Mouse (Mus musculus): ENCODE measurements around the gene Krt86. TPM values are rescaled to one million over a fixed set of nuclear protein-coding genes. Genes with fewer than 3 reads are reported as not detected.
"Not testable (repeated sequence)": the region's sequence is repeated elsewhere in the genome, so short reads cannot be mapped to it uniquely, and the experiment has no call there.

Gene Krt86
- polyA plus RNA-seq, 1 experiment from 2014 or later: not detected

DNA sequence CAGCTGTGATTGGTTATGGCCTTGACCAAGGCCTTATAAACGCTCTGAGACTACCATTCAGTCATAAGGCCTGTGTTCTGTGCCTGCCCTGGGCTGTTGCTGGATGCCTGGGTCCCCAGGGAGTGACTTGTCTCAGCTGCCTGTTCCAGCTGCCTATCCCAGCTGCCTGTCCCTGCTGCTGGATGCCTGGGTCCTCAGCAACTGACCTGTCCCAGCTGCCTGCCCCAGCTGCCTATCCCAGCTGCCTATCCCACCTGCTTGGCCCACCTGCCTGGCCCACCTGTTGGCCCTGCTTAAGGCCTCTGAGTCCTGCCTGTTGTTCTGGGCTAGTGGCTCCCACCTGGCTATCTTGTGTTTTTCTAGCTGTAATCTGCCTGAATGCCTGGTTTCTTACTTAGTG is 20.9 kb downstream of the Krt86 start:
- DNase-seq (ENCODE audit: low spot score): no peak
- Histone ChIP-seq H3K4me1 (peaks cover 6% of the 10 kb centered on the region; the same call in 1 of the 2 replicates), H3K27ac (replicated peaks) (no peak overlapping the region), H3K27me3 (replicated peaks; ENCODE audit: low read depth, poor library complexity, severe bottlenecking) (no peaks in the 10 kb centered on the region), H3K9me3 (no peaks in the 10 kb centered on the region), H3K36me3 (replicated peaks) (no peaks in the 10 kb centered on the region), H3K4me3 (no peak overlapping the region)
- 55% methylated on average over 1 of the region's 1 CpGs for WGBS

DNA sequence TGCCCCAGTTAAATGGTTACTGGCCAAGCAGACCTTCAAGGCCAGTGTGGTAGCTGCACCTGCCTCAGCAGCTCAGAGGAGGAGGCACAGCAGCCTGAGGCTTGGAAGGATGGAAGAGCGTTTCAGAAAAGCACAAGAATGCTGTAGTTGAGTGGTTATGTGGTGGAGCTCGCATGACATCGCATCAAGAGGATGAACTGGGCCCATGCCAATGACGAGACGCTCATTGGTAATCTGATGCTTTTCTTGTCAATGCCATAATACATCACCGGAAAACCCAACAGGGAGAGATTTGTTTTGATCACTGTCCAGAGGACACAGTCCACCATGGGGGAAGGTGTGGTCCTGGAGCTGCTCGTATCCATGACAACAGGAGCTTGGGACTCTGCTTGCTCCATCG is 22.0 kb downstream of the Krt86 start:
- no peaks in the 10 kb centered on the region for H3K36me3 ChIP-seq (replicated peaks)
- 88% methylated on average over 8 of the region's 8 CpGs for WGBS
- peaks cover 6% of the 10 kb centered on the region; the same call in 1 of the 2 replicates for H3K4me1 ChIP-seq
- H3K4me3 ChIP-seq: no peak overlapping the region
- no peak for DNase-seq (ENCODE audit: low spot score)
- no peak overlapping the region for H3K27ac ChIP-seq (replicated peaks)
- H3K27me3 ChIP-seq (replicated peaks; ENCODE audit: low read depth, poor library complexity, severe bottlenecking): no peaks in the 10 kb centered on the region
- H3K9me3 ChIP-seq: no peaks in the 10 kb centered on the region

DNA sequence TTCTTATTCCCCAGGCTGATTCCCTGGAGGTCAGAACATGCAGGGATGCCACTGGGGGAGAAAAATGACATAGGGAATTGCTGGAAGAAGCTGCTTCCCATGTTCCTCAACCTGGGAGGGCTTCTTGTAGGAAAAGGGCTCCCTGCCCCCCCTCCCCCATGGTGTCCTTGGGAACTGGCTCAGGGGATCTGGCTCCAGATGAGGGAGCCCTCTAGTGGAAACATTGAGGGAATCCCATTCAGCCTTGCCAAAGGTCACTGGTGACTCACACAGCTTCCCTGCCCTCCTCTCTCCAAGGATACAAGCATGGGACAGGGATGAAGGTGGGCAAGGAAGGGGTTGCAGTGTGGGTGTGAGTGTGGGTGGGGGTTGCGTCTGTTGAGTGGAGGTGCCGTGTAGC is 23.9 kb downstream of the Krt86 start:
- Histone ChIP-seq H3K27ac (replicated peaks) (no peak overlapping the region), H3K4me1 (peaks cover 6% of the 10 kb centered on the region; the same call in 1 of the 2 replicates), H3K9me3 (no peaks in the 10 kb centered on the region), H3K27me3 (replicated peaks; ENCODE audit: low read depth, poor library complexity, severe bottlenecking) (no peaks in the 10 kb centered on the region), H3K36me3 (replicated peaks) (no peaks in the 10 kb centered on the region), H3K4me3 (no peak overlapping the region)
- WGBS: 69% methylated on average over 2 of the region's 2 CpGs
- DNase-seq (ENCODE audit: low spot score): peak; percentile 31

DNA sequence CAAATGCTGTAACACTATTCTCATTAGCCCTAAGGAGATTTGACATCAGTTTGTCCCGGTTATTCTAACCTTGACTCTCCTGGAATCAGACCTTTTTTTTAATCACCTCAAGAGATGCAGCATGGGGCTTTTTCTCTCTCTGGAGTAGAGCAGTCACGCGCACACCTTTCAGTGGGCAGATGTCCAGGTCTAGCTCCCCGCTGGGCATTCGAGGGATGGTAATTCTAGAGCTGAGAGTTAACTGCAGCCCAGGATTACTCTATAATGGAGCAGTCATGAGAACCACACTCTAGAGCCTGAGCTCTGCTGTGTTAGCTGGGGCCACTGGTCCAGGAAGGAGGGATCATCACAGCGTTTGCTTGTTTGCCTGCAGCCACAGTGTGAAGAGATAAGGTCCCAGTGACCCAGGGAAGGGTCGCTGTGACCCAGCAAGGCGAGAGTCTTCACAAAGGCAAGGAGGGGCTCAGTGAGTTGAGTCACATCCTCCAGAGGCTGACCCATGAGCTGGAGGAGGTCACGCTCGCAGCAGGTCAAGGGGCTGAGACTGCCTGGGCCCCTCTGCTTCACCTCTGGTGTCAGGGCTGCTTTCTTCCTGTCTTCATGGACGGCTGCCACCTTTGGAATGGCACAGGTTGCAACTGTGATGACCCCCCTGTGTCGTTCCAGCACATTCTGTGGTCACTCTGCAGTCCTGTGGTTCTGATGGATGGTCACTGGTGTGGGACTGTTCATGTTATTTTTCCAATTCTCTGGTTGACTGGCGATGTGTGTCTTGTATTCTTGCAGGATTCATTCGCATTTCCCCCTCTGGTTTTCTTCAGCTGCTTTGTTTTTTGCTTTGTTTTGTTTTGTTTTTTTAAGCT is 33.8 kb downstream of the Krt86 start:
- no peaks in the 10 kb centered on the region for H3K27me3 ChIP-seq (replicated peaks; ENCODE audit: low read depth, poor library complexity, severe bottlenecking)
- no peaks in the 10 kb centered on the region for H3K36me3 ChIP-seq (replicated peaks)
- peaks cover 17% of the 10 kb centered on the region for H3K4me1 ChIP-seq
- H3K4me3 ChIP-seq: no peak overlapping the region
- H3K27ac ChIP-seq (replicated peaks): 0 out of 2 replicates have a peak overlapping the region, but pooled peaks have one; percentile 7
- 53% methylated on average over 14 of the region's 14 CpGs for WGBS
- no peaks in the 10 kb centered on the region for H3K9me3 ChIP-seq
- no peak for DNase-seq (ENCODE audit: low spot score)

DNA sequence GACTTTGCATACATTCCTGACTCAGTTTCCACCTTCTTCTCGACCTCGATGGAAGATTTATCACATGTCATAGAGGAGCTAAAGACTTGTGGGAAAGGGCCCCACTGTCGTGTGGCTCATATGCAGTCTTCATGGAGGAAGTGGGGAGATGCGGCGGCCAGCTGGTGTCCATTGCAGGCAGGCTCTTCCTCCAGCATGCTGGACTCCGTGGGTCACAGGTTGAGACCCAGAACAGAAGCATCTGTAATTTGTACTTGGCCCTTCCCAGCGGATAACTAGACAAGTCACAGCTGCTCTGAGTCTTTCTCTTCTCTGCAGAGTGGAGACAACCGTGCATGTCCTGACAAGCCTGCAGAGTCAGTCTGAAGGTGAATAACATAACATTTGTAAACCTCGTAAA is 35.0 kb downstream of the Krt86 start:
- DNase-seq (ENCODE audit: low spot score): no peak
- no peaks in the 10 kb centered on the region for H3K9me3 ChIP-seq
- H3K27me3 ChIP-seq (replicated peaks; ENCODE audit: low read depth, poor library complexity, severe bottlenecking): no peaks in the 10 kb centered on the region
- H3K4me3 ChIP-seq: no peak overlapping the region
- peaks cover 17% of the 10 kb centered on the region for H3K4me1 ChIP-seq
- H3K27ac ChIP-seq (replicated peaks): no peak overlapping the region
- H3K36me3 ChIP-seq (replicated peaks): no peaks in the 10 kb centered on the region
- 73% methylated on average over 9 of the region's 9 CpGs for WGBS

DNA sequence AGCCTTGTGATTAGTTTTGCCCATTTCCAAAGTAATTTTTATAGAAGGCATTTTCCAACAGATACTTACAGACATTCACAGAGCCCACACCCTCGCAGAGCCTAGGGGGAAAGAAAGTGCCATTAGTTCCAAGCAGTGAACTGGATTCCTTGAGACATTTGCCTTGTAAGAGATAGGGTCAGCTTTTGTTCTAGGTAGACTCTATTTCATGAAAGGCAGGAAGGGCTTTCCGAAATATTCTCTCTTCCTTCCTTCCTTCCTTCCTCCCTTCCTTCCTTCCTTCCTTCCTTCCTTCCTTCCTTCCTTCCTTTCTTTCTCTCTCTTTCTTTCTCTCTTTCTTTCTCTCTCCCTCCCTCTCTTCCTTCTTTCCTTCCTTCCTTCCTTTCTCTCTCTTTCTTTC is 43.9 kb downstream of the Krt86 start, which contains the start of gene Gm49425:
TSS of gene Gm49425 (minus strand) at position 101 of the 400 bp plus-strand sequence.
- WGBS: 71% methylated on average over 2 of the region's 2 CpGs
- DNase-seq (ENCODE audit: low spot score); H3K27ac ChIP-seq (replicated peaks): not testable (repeated sequence)

DNA sequence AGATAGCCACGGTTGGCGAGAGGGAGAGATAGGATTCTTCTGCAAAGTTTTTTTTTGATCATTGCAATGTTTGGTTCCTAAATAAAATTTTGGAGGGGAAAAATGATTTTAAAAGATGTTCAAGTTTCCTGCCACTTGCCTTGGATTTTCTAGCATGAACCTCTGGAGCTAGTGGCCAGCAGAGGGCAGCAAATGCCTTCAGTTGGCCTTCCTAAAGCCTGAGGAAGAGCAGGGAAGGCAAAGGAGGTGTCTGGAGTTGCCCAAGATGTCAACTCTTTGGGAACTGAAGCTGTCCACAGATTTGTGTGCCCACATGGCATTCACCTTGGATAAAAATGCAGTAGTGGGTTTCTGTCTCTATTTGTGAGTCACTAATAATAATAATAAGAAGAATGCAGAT is 46.5 kb downstream of the Krt86 start:
- no peak overlapping the region for H3K27ac ChIP-seq (replicated peaks)
- H3K4me3 ChIP-seq: no peak overlapping the region
- H3K36me3 ChIP-seq (replicated peaks): no peaks in the 10 kb centered on the region
- no peaks in the 10 kb centered on the region; the same call in 1 of the 2 replicates for H3K27me3 ChIP-seq (replicated peaks; ENCODE audit: low read depth, poor library complexity, severe bottlenecking)
- H3K9me3 ChIP-seq: no peaks in the 10 kb centered on the region
- DNase-seq (ENCODE audit: low spot score): peak; percentile 79
- WGBS: 18% methylated on average over 2 of the region's 2 CpGs
- H3K4me1 ChIP-seq: no peaks in the 10 kb centered on the region

More for the DNA sequence above, 43.9 kb downstream of the Krt86 start, which contains the start of gene Gm49425:
- H3K4me1 ChIP-seq; H3K9me3 ChIP-seq; H3K36me3 ChIP-seq (replicated peaks); H3K27me3 ChIP-seq (replicated peaks; ENCODE audit: low read depth, poor library complexity, severe bottlenecking); H3K4me3 ChIP-seq: not testable (repeated sequence)

DNA sequence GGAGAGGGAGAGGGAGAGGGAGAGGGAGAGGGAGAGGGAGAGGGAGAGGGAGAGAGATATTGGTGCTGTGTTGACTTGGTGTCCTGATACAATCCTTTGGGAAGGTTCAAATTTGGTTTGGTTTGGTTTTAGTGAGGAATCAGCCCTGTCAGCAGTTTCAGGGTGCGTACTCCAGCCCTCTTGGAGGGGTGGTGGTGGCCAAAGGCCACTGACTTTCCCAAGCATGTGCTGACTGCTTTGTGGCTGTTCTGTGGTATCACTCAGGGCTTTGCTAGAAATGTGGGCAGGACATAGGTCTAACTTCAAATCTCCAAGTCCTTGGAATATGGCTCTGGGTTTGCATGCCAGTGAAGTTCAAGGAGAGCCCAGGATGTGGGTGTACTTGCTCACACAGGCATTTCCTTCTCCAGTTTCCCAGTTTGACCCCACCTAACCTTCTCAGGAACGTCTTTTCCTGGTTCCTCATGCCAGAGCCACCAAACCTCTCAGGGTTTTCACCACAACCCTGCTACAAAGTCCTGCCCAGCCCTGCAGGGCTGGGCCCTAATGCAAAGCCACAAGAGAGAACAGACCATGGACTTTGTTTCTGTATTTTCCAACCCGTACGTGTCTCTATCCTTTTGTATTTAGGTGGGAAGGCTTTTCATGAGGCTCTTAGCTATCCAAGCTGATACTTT is 49.4 kb downstream of the Krt86 start:
- peaks cover 7% of the 10 kb centered on the region; the same call in 1 of the 2 replicates for H3K27me3 ChIP-seq (replicated peaks; ENCODE audit: low read depth, poor library complexity, severe bottlenecking)
- no peak overlapping the region for H3K4me3 ChIP-seq
- no peaks in the 10 kb centered on the region for H3K9me3 ChIP-seq
- no peak overlapping the region for H3K27ac ChIP-seq (replicated peaks)
- H3K4me1 ChIP-seq: peaks cover 5% of the 10 kb centered on the region; the same call in 1 of the 2 replicates
- WGBS: 73% methylated on average over 4 of the region's 4 CpGs
- no peak for DNase-seq (ENCODE audit: low spot score)
- H3K36me3 ChIP-seq (replicated peaks): no peaks in the 10 kb centered on the region

Other genes starting within 250 kb of the Krt86 start
- 5.3 and 6.7 TPM in 2 replicates for gene Grasp, start 249.3 kb upstream of the Krt86 start, polyA plus RNA-seq (2016; fragmentation: Nextera tagmentation; extraction: Ambion mirVana)
- gene Nr4a1, start 219.2 kb upstream of the Krt86 start, polyA plus RNA-seq (2016; fragmentation: Nextera tagmentation; extraction: Ambion mirVana): 4.7 and 5.3 TPM in 2 replicates
- gene Atg101, start 189.2 kb upstream of the Krt86 start, polyA plus RNA-seq (2016; fragmentation: Nextera tagmentation; extraction: Ambion mirVana): 86.5 and 91.5 TPM in 2 replicates
- 0.59 and 0.71 TPM in 2 replicates for gene 6030408B16Rik, start 180.3 kb upstream of the Krt86 start, polyA plus RNA-seq (2016; fragmentation: Nextera tagmentation; extraction: Ambion mirVana)
- gene Krt80, start 103.3 kb upstream of the Krt86 start, polyA plus RNA-seq (2016; fragmentation: Nextera tagmentation; extraction: Ambion mirVana): 0.04 and 0.16 TPM in 2 replicates
- gene Krt7, start 62.4 kb upstream of the Krt86 start, polyA plus RNA-seq (2016; fragmentation: Nextera tagmentation; extraction: Ambion mirVana): 16.2 and 17.4 TPM in 2 replicates
- gene Krt87, start 34.7 kb upstream of the Krt86 start, polyA plus RNA-seq (2016; fragmentation: Nextera tagmentation; extraction: Ambion mirVana): 0.12 TPM in 1 of 2 replicates, not detected in the other
- not detected in 2 replicates for gene Krt88, start 25.7 kb upstream of the Krt86 start, polyA plus RNA-seq (2016; fragmentation: Nextera tagmentation; extraction: Ambion mirVana)
- not detected in 2 replicates for gene Krt81, start 9.7 kb upstream of the Krt86 start, polyA plus RNA-seq (2016; fragmentation: Nextera tagmentation; extraction: Ambion mirVana)
- gene Krt83, start 18.0 kb downstream of the Krt86 start, polyA plus RNA-seq (2016; fragmentation: Nextera tagmentation; extraction: Ambion mirVana): not detected in 2 replicates
- not detected in 2 replicates for gene Gm49425, start 43.8 kb downstream of the Krt86 start, polyA plus RNA-seq (2016; fragmentation: Nextera tagmentation; extraction: Ambion mirVana)
- gene Krt84, start 59.3 kb downstream of the Krt86 start, polyA plus RNA-seq (2016; fragmentation: Nextera tagmentation; extraction: Ambion mirVana): not detected in 2 replicates
- gene Krt82, start 77.2 kb downstream of the Krt86 start, polyA plus RNA-seq (2016; fragmentation: Nextera tagmentation; extraction: Ambion mirVana): not detected in 2 replicates
- gene Krt90, start 89.5 kb downstream of the Krt86 start, polyA plus RNA-seq (2016; fragmentation: Nextera tagmentation; extraction: Ambion mirVana): 0.24 and 0.50 TPM in 2 replicates
- gene Krt75, start 100.4 kb downstream of the Krt86 start, polyA plus RNA-seq (2016; fragmentation: Nextera tagmentation; extraction: Ambion mirVana): 0.09 TPM in 2 replicates
- gene Gm5414, start 154.7 kb downstream of the Krt86 start, polyA plus RNA-seq (2016; fragmentation: Nextera tagmentation; extraction: Ambion mirVana): not detected in 2 replicates
- gene Gm5478, start 173.9 kb downstream of the Krt86 start, polyA plus RNA-seq (2016; fragmentation: Nextera tagmentation; extraction: Ambion mirVana): not detected in 2 replicates
- not detected in 2 replicates for gene Krt6b, start 206.8 kb downstream of the Krt86 start, polyA plus RNA-seq (2016; fragmentation: Nextera tagmentation; extraction: Ambion mirVana)
- gene Krt6a, start 220.8 kb downstream of the Krt86 start, polyA plus RNA-seq (2016; fragmentation: Nextera tagmentation; extraction: Ambion mirVana): 0.06 and 0.09 TPM in 2 replicates
- 1.1 and 5.4 TPM in 2 replicates for gene Krt5, start 239.4 kb downstream of the Krt86 start, polyA plus RNA-seq (2016; fragmentation: Nextera tagmentation; extraction: Ambion mirVana)

Data from embryonic facial prominence, embryonic 10.5 days (tissue).